Mouse (Mus musculus) intestine, embryonic 15.5 days (tissue): ENCODE results near the gene Vmn1r155. TPM values are rescaled to one million over a fixed set of nuclear protein-coding genes. Genes with fewer than 3 reads are reported as not detected.
"Not testable (repeated sequence)": the region's sequence is repeated elsewhere in the genome, so short reads cannot be mapped to it uniquely, and the experiment has no call there.

Source experiments
- ATAC-seq: fragments of 200-750 bp; cut with Nextera tagmentation; 2 replicates; pipeline ENCODE4 v1.8.0; 2017; ENCODE audit warnings: moderate TSS enrichment, moderate library complexity
- H3K27ac ChIP-seq: fragments of 300-500 bp; sonication (generic); 2 replicates; pipeline ENCODE4 v1.5.1; 2015; ENCODE audit warnings: mild to moderate bottlenecking, inconsistent platforms
- H3K27me3 ChIP-seq: fragments of 300-500 bp; sonication (generic); replicated peaks from 2 replicates; pipeline ENCODE4 v1.6.1; 2015; ENCODE audit warnings: inconsistent platforms
- H3K36me3 ChIP-seq: fragments of 300-500 bp; sonication (generic); 2 replicates; pipeline ENCODE4 v1.6.1; 2015; ENCODE audit warnings: inconsistent platforms
- H3K4me1 ChIP-seq: fragments of 300-500 bp; sonication (generic); replicated peaks from 2 replicates; pipeline ENCODE4 v1.6.1; 2015; ENCODE audit warnings: inconsistent platforms
- H3K4me2 ChIP-seq: fragments of 300-500 bp; sonication (generic); replicated peaks from 2 replicates; pipeline ENCODE4 v1.6.1; 2015; ENCODE audit warnings: mild to moderate bottlenecking, inconsistent platforms
- H3K4me3 ChIP-seq: fragments of 300-500 bp; sonication (generic); replicated peaks from 2 replicates; pipeline ENCODE4 v1.5.1; 2015; ENCODE audit warnings: inconsistent platforms
- H3K9ac ChIP-seq: fragments of 300-500 bp; sonication (generic); 2 replicates; pipeline ENCODE4 v1.6.1; 2015; ENCODE audit warnings: inconsistent platforms
- H3K9me3 ChIP-seq: fragments of 300-500 bp; sonication (generic); 2 replicates; pipeline ENCODE4 v1.6.1; 2016; ENCODE audit warnings: inconsistent platforms
- WGBS: fragments of 180-500 bp; shearing (Covaris S2); methylation state at CpG from one replicate; pipeline ENCODE4 v1.1.7; 2015; 5-methylcytosine and 5-hydroxymethylcytosine counted together
- polyA plus RNA-seq: library from polyadenylated mRNA; unstranded; fragments of >200 nt; fragmentation: Nextera tagmentation; extraction: Ambion mirVana; gene quantifications from 2 replicates; pipeline ENCODE4 v1.2.1, GENCODE M21; 2015

Vmn1r155 gene
- polyA plus RNA-seq = not detected in 2 replicates

DNA sequence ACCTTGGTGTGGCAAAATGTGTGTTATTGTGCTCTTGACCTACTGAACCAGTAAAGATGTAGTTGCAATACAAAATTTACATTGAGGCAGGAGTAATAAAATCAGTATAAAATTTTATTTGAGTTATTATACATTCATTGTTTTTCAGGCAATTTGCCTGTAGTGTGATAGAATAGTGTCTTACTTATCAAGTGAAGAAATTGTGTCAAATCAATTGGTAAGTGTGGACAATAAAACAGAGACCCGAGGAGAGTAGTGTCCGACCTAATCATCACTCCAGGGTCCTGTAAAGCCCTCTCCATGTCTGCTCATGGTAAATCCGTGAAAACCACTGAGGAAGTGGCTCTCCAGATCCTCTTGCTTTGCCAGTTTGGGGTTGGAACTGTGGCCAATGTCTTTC, at the start of gene Vmn1r155:
Vmn1r155 (plus strand) TSS at position 301 of the 400 bp plus-strand sequence.
- H3K4me1 ChIP-seq, H3K9ac ChIP-seq, H3K27me3 ChIP-seq, H3K27ac ChIP-seq, H3K9me3 ChIP-seq, ATAC-seq, H3K4me2 ChIP-seq, H3K4me3 ChIP-seq, H3K36me3 ChIP-seq: not testable (repeated sequence)
- no CpG with 5 or more reads among the region's 3 CpGs for whole genome bisulfite sequencing

DNA sequence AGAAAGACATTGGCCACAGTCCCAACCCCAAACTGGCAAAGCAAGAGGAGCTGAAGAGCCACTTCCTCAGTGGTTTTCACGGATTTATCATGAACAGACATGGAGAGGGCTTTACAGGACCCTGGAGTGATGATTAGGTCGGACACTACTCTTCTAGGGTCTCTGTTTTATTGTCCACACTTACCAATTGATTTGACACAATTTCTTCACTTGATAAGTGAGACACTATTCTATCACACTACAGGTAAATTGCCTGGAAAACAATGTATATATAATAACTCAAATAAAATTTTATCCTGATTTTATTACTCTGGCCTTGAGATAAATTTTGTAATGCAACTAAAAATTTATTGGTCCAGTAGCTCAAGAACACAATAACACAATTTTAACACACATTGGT, 34.4 kb downstream of the Vmn1r155 start, which contains the start of gene Gm8693:
Gm8693 (minus strand) TSS at position 101 of the 400 bp plus-strand sequence.
- H3K4me3 ChIP-seq, H3K9me3 ChIP-seq, H3K27ac ChIP-seq, H3K36me3 ChIP-seq, H3K4me2 ChIP-seq, H3K9ac ChIP-seq, H3K4me1 ChIP-seq, H3K27me3 ChIP-seq, ATAC-seq: not testable (repeated sequence)
- WGBS = no CpG with 5 or more reads among the region's 2 CpGs

Other genes with a start within 250 kb of the Vmn1r155 start
- gene Vmn1r148, start 244.4 kb upstream of the Vmn1r155 start, polyA plus RNA-seq = not detected in 2 replicates
- not detected in 2 replicates for gene Vmn1r149, start 219.8 kb upstream of the Vmn1r155 start, polyA plus RNA-seq
- gene Gm10665, start 193.9 kb upstream of the Vmn1r155 start, polyA plus RNA-seq = not detected in 2 replicates
- not detected in 2 replicates for gene Vmn1r151, start 158.3 kb upstream of the Vmn1r155 start, polyA plus RNA-seq
- not detected in 2 replicates for gene Vmn1r152, start 135.1 kb upstream of the Vmn1r155 start, polyA plus RNA-seq
- not detected in 2 replicates for gene Gm8677, start 123.1 kb upstream of the Vmn1r155 start, polyA plus RNA-seq
- gene Gm4201, start 92.7 kb upstream of the Vmn1r155 start, polyA plus RNA-seq = not detected in 2 replicates
- gene Gm4565, start 69.9 kb upstream of the Vmn1r155 start, polyA plus RNA-seq = not detected in 2 replicates
- gene Gm8693, start 34.3 kb downstream of the Vmn1r155 start, polyA plus RNA-seq = not detected in 2 replicates
- gene Gm4567, start 61.7 kb downstream of the Vmn1r155 start, polyA plus RNA-seq = not detected in 2 replicates
- not detected in 2 replicates for gene Vmn1r157, start 103.7 kb downstream of the Vmn1r155 start, polyA plus RNA-seq
- gene Vmn1r158, start 132.8 kb downstream of the Vmn1r155 start, polyA plus RNA-seq = not detected in 2 replicates
- gene Vmn1r159, start 185.6 kb downstream of the Vmn1r155 start, polyA plus RNA-seq = not detected in 2 replicates
- gene Vmn1r160, start 213.2 kb downstream of the Vmn1r155 start, polyA plus RNA-seq = not detected in 2 replicates